Mouse (Mus musculus): ENCODE measurements at regions not wholly inside any gene's neighbourhood (a gene's known extent, or its start where the extent isn't known, plus 50 kb on each side); places are given as distances from the start of the nearest gene placed in this dataset.

GRCm38 (mm10) chr14:61665815-61666214, 58.6 kb downstream of the Kcnrg start:
- DNase-seq (ENCODE audit: low spot score): no peak

GRCm38 (mm10) chr14:61673184-61673583, 65.9 kb downstream of the Kcnrg start:
- no peak for DNase-seq (ENCODE audit: low spot score)

GRCm38 (mm10) chr14:61678107-61678506, 70.8 kb downstream of the Kcnrg start:
- DNase-seq (ENCODE audit: low spot score): no peak

- peak; percentile 78 for DNase-seq (ENCODE audit: low spot score)
These were observed 73.8 kb downstream of the Kcnrg start for GRCm38 (mm10) chr14:61680818-61681707.

GRCm38 (mm10) chr14:61681708-61682701, 74.7 kb downstream of the Kcnrg start:
- DNase-seq (ENCODE audit: low spot score): peak; percentile 91

- DNase-seq (ENCODE audit: low spot score): peak; percentile 72
These were observed 75.6 kb downstream of the Kcnrg start for GRCm38 (mm10) chr14:61682721-61683355.

GRCm38 (mm10) chr14:61683356-61683740, 76.1 kb downstream of the Kcnrg start:
- no peak for DNase-seq (ENCODE audit: low spot score)

- DNase-seq (ENCODE audit: low spot score): no peak
These were observed 76.6 kb downstream of the Kcnrg start for GRCm38 (mm10) chr14:61683791-61684411.

- DNase-seq (ENCODE audit: low spot score): no peak
These were observed 77.4 kb downstream of the Kcnrg start for GRCm38 (mm10) chr14:61684473-61685230.

GRCm38 (mm10) chr14:61685231-61685800, 78.1 kb downstream of the Kcnrg start:
- DNase-seq (ENCODE audit: low spot score): no peak

- no peak for DNase-seq (ENCODE audit: low spot score)
These were observed 78.9 kb downstream of the Kcnrg start for GRCm38 (mm10) chr14:61686101-61686691.

GRCm38 (mm10) chr14:61686821-61687341, 79.6 kb downstream of the Kcnrg start:
- DNase-seq (ENCODE audit: low spot score): peak; percentile 52

GRCm38 (mm10) chr14:61687346-61688012, 80.2 kb downstream of the Kcnrg start:
- DNase-seq (ENCODE audit: low spot score): no peak

- no peak for DNase-seq (ENCODE audit: low spot score)
These were observed 80.8 kb downstream of the Kcnrg start for GRCm38 (mm10) chr14:61688013-61688520.

- no peak for DNase-seq (ENCODE audit: low spot score)
These were observed 81.4 kb downstream of the Kcnrg start for GRCm38 (mm10) chr14:61688666-61689065.

GRCm38 (mm10) chr14:61689281-61689680, 82.0 kb downstream of the Kcnrg start:
- DNase-seq (ENCODE audit: low spot score): no peak

- DNase-seq (ENCODE audit: low spot score): no peak
These were observed 82.5 kb downstream of the Kcnrg start for GRCm38 (mm10) chr14:61689776-61690175.

- DNase-seq (ENCODE audit: low spot score): no peak
These were observed 84.6 kb downstream of the Kcnrg start for GRCm38 (mm10) chr14:61691785-61692372.

Measured in urinary bladder, adult 2 months (tissue).